Mouse (Mus musculus) brain, embryonic 14.5 days (tissue): ENCODE data around the gene Anks6.

Experiments
- CTCF ChIP-seq: fragments of 200-500 bp; IDR thresholded peaks from 2 replicates; pipeline ENCODE4 v1.5.1; 2012; ENCODE audit warnings: inconsistent platforms, mild to moderate bottlenecking, moderate library complexity, borderline replicate concordance; ENCODE audit not compliant: insufficient read depth, insufficient read length; ENCODE audit errors: extremely low read depth
- POLR2A ChIP-seq: fragments of 200-500 bp; IDR thresholded peaks from 2 replicates; pipeline ENCODE4 v1.6.1; 2012; ENCODE audit warnings: mild to moderate bottlenecking, inconsistent platforms, borderline replicate concordance; ENCODE audit not compliant: poor library complexity, insufficient read depth, insufficient read length, severe bottlenecking; ENCODE audit errors: extremely low read depth

- TF ChIP-seq CTCF (no peak), POLR2A (no peak)
Measured at GRCm38 (mm10) chr4:47091493-47092386, 34.5 kb upstream of the Anks6 start, which contains the start of gene Galnt12.
